Mouse (Mus musculus) fat pad, adult 2 months (tissue): Measurements from ENCODE around the gene Rps6kl1.
A peak's percentile ranks its signal among the peaks of the same experiment; 100 is the strongest.
"Not testable (repeated sequence)": the region's sequence is repeated elsewhere in the genome, so short reads cannot be mapped to it uniquely, and the experiment has no call there.

Source experiments
- DNase-seq: peaks from one replicate; pipeline ENCODE4 v3.0.0-alpha.2; 2011; ENCODE audit warnings: low read depth, low spot score; ENCODE audit errors: extremely low read depth

The Rps6kl1 gene

GRCm38 (mm10) chr12:85175926-85176845 lies 25.1 kb upstream of the Rps6kl1 start:
- no peak for DNase-seq

GRCm38 (mm10) chr12:85175087-85175675 lies 24.1 kb upstream of the Rps6kl1 start:
- DNase-seq: no peak

- no peak for DNase-seq
Measured at GRCm38 (mm10) chr12:85174016-85174415, 23.0 kb upstream of the Rps6kl1 start.

GRCm38 (mm10) chr12:85170948-85171307 lies 19.9 kb upstream of the Rps6kl1 start:
- no peak for DNase-seq

- DNase-seq: no peak
Measured at GRCm38 (mm10) chr12:85170284-85170947, 19.4 kb upstream of the Rps6kl1 start.

- DNase-seq: peak; percentile 50
Measured at GRCm38 (mm10) chr12:85169877-85170276, 18.8 kb upstream of the Rps6kl1 start.

- DNase-seq: no peak
Measured at GRCm38 (mm10) chr12:85169117-85169858, 18.2 kb upstream of the Rps6kl1 start.

GRCm38 (mm10) chr12:85166631-85167030 lies 15.6 kb upstream of the Rps6kl1 start:
- DNase-seq: no peak

GRCm38 (mm10) chr12:85164996-85165395 lies 13.9 kb upstream of the Rps6kl1 start:
- DNase-seq: no peak

- DNase-seq: no peak
Measured at GRCm38 (mm10) chr12:85159592-85159991, 8.5 kb upstream of the Rps6kl1 start.

- DNase-seq: no peak
Measured at GRCm38 (mm10) chr12:85158801-85159200, 7.7 kb upstream of the Rps6kl1 start.

GRCm38 (mm10) chr12:85157797-85158460 lies 6.9 kb upstream of the Rps6kl1 start:
- no peak for DNase-seq

- no peak for DNase-seq
Measured at GRCm38 (mm10) chr12:85156324-85156723, 5.3 kb upstream of the Rps6kl1 start.

- no peak for DNase-seq
Measured at GRCm38 (mm10) chr12:85153011-85153410, 1.9 kb upstream of the Rps6kl1 start.

GRCm38 (mm10) chr12:85150321-85151001 lies 603 bp downstream of the Rps6kl1 start:
- DNase-seq: no peak

- DNase-seq: no peak
Measured at GRCm38 (mm10) chr12:85146881-85147280, 4.2 kb downstream of the Rps6kl1 start.

- DNase-seq: no peak
Measured at GRCm38 (mm10) chr12:85146355-85146754, 4.7 kb downstream of the Rps6kl1 start.

GRCm38 (mm10) chr12:85145630-85146029 lies 5.4 kb downstream of the Rps6kl1 start:
- no peak for DNase-seq

- DNase-seq: no peak
Measured at GRCm38 (mm10) chr12:85144821-85145220, 6.2 kb downstream of the Rps6kl1 start.

- not testable (repeated sequence) for DNase-seq
Measured at GRCm38 (mm10) chr12:85144276-85144675, 6.8 kb downstream of the Rps6kl1 start.
